16 mouse cellular contexts compared by ENCODE assay signal in genomic region chr11:87675606-87676005, GRCm38 (mm10). TPM values are rescaled to one million over a fixed set of nuclear protein-coding genes. Genes with fewer than 3 reads are reported as not detected.
"Had no signal": no experiment of that assay in that cellular context is flagged by ENCODE, and none has a peak within 500 bp of the region (broad histone marks: within the 10 kb centered on the region; RNA-seq: fewer than 3 reads in every experiment).

No protein-coding gene starts in this region.

- H3K4me3 ChIP-seq: neural tube, embryonic 12.5 days; neural tube, embryonic 13.5 days; neural tube, embryonic 15.5 days; stomach, embryonic 15.5 days had no signal

- H3K4me1 ChIP-seq: neural tube, embryonic 12.5 days; neural tube, embryonic 13.5 days; neural tube, embryonic 15.5 days; stomach, embryonic 15.5 days had no signal

- H3K27ac ChIP-seq: neural tube, embryonic 12.5 days; neural tube, embryonic 13.5 days; neural tube, embryonic 15.5 days; stomach, embryonic 15.5 days; stomach, postnatal 0 days had no signal

- DNase-seq: retina, postnatal 1 day; right cerebral cortex, postnatal 14 days; right cerebral cortex, postnatal 25 days; right cerebral cortex, postnatal 4 days; spleen, adult 18-20 months; thymus, adult 18-20 months; thymus, adult 2 months; thymus, postnatal 14 days; thymus, postnatal 25 days; thymus, postnatal 36 days; thymus, postnatal 4 days had no signal

- H3K4me2 ChIP-seq: neural tube, embryonic 12.5 days; neural tube, embryonic 13.5 days; neural tube, embryonic 15.5 days; stomach, embryonic 15.5 days had no signal

- H3K9me3 ChIP-seq: neural tube, embryonic 12.5 days; neural tube, embryonic 13.5 days; neural tube, embryonic 15.5 days; stomach, embryonic 15.5 days had no signal

- H3K27me3 ChIP-seq: neural tube, embryonic 12.5 days; neural tube, embryonic 13.5 days; neural tube, embryonic 15.5 days; stomach, embryonic 15.5 days had no signal

- H3K36me3 ChIP-seq: neural tube, embryonic 12.5 days; neural tube, embryonic 13.5 days; neural tube, embryonic 15.5 days; stomach, embryonic 15.5 days had no signal

- H3K9ac ChIP-seq: neural tube, embryonic 12.5 days; neural tube, embryonic 13.5 days; neural tube, embryonic 15.5 days; stomach, embryonic 15.5 days had no signal

RNA-seq across cellular contexts. Expression of gene Hsf5, which starts 58.6 kb away (rescaled TPM):
- polyA plus RNA-seq: stomach, postnatal 0 days had no signal
